Mouse (Mus musculus) megakaryocyte, embryonic 14.5 days (primary cell): ENCODE data around the gene Galnt18.

Experiments
- FLI1 ChIP-seq: IDR thresholded peaks from 2 replicates; pipeline ENCODE4 v1.6.1; 2012; ENCODE audit warnings: low read length, inconsistent platforms, mixed read lengths
- GATA1 ChIP-seq: IDR thresholded peaks from 3 replicates; pipeline ENCODE4 v1.6.1; 2012; ENCODE audit warnings: mixed read lengths, low read length, inconsistent platforms, borderline replicate concordance

DNA sequence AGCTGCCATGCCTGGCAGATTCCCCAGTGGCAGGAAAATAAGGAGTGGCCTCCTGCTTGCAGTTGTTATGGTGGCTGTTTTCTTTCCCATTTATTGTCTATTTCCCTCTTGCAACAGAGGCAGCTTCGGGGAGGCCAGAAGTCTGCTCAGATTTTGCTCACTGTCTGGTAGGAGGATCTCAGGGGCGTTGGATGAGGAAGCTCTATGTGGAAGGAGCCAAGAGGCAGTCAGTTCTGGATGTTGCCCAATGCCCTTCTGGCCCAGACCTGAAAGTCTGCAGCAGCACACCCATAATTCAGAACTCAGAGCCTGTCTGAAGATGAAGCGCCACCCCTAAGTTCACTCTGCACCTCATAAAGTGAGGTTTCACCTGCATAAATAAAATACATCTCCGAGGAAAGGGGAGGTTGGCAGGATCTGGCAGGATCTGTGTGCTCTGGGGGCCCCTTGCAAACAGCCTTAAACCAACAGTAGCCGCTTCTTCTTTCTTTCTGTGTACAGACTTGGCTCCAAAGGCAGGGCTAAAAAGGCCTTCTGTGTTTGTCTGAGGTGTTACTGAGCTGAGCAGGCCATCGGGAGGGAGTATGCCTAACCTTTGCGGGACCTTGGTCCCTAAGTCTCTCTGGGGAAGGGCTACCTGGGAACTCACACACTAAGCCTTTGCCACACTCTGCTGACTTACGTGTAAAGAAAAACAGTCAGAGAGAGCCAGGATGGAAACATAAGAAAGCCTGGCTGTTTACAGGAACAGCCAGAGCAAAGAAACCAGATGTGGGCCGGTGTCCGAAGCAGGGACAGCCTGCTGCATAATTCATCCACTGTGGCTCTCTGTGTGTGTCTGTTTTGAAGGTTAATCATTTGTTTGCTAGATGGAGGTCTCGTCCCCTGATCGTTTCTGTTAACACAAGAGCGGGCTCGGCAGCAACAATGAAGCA, 116.4 kb downstream of the Galnt18 start:
- no peak for TF ChIP-seq GATA1
- TF ChIP-seq FLI1: no peak
